ENCODE assay signal across 10 mouse cellular contexts in genomic region chr9:22135644-22136390, GRCm38 (mm10). TPM values are rescaled to one million over a fixed set of nuclear protein-coding genes. Genes with fewer than 3 reads are reported as not detected.
DNase-seq lines count a peak whose midpoint lies in the region; ATAC-seq lines count a peak whose summit lies in the region.
"Had no signal": no experiment of that assay in that cellular context is flagged by ENCODE, and none has a peak within 500 bp of the region (broad histone marks: within the 10 kb centered on the region; RNA-seq: fewer than 3 reads in every experiment).

Gene Acp5 (minus strand): TSS chr9:22135711.

- no peaks in the 10 kb centered on the region for H3K36me3 ChIP-seq in forebrain, embryonic 10.5 days (replicated peaks)
- H3K36me3 ChIP-seq in forebrain, embryonic 16.5 days (ENCODE audit: control insufficient read depth, insufficient read depth): no peaks in the 10 kb centered on the region
- H3K36me3 ChIP-seq in liver, embryonic 13.5 days: peaks cover 17% of the 10 kb centered on the region

- 80% methylated on average over 7 of the region's 7 CpGs for WGBS in forebrain, embryonic 10.5 days
- WGBS in forebrain, embryonic 16.5 days: 76% methylated on average over 7 of the region's 7 CpGs
- WGBS in liver, embryonic 13.5 days (ENCODE audit: insufficient replicate concordance): 21% methylated on average over 7 of the region's 7 CpGs

- no peaks in the 10 kb centered on the region for H3K9me3 ChIP-seq in forebrain, embryonic 10.5 days
- H3K9me3 ChIP-seq in forebrain, embryonic 16.5 days (ENCODE audit: control insufficient read depth, low read length): no peaks in the 10 kb centered on the region
- no peaks in the 10 kb centered on the region for H3K9me3 ChIP-seq in liver, embryonic 13.5 days (replicated peaks)

- no peak for DNase-seq in forebrain, embryonic 10.5 days (ENCODE audit: extremely low spot score, low spot score)
- peak; percentile 84 for DNase-seq in CD4-positive helper T cell, adult 2 months (ENCODE audit: low read depth, low spot score)
- DNase-seq in c-Kit-positive CD71-positive TER-119-positive erythroid progenitor cells, embryonic 14.5 days (ENCODE audit: low spot score): peak; percentile 87
- peak; percentile 87 for DNase-seq in liver, embryonic 13.5 days
- no peak for DNase-seq in frontal cortex, postnatal 36 days (ENCODE audit: low spot score in 2 of 2)
- no peak for DNase-seq in frontal cortex, postnatal 14 days (ENCODE audit: low spot score in 2 of 2)
- DNase-seq in heart, adult 9 months (ENCODE audit: low spot score in 2 of 2): no peak
- DNase-seq: cerebellum, adult 2 months had no signal

- H3K4me1 ChIP-seq in forebrain, embryonic 10.5 days: peaks cover 28% of the 10 kb centered on the region
- H3K4me1 ChIP-seq in forebrain, embryonic 16.5 days (replicated peaks; ENCODE audit: control insufficient read depth, insufficient read depth, low read length): peaks cover 5% of the 10 kb centered on the region; the same call in 1 of the 2 replicates
- H3K4me1 ChIP-seq in liver, embryonic 13.5 days (replicated peaks): peaks cover 74% of the 10 kb centered on the region

- H3K4me3 ChIP-seq in forebrain, embryonic 10.5 days: peak within 1 kb of the TSS; percentile 23
- no peak within 1 kb of the TSS for H3K4me3 ChIP-seq in forebrain, embryonic 16.5 days (replicated peaks; ENCODE audit: low read length)
- H3K4me3 ChIP-seq in liver, embryonic 13.5 days (replicated peaks): peak within 1 kb of the TSS; percentile 75
- H3K4me3 ChIP-seq: myocyte had no signal

- H3K4me2 ChIP-seq in forebrain, embryonic 16.5 days (ENCODE audit: low read length): no peak within 1 kb of the TSS
- H3K4me2 ChIP-seq in liver, embryonic 13.5 days: peak within 1 kb of the TSS; percentile 99

- H3K9ac ChIP-seq in forebrain, embryonic 16.5 days (replicated peaks; ENCODE audit: low read depth, low read length): no peak within 1 kb of the TSS
- H3K9ac ChIP-seq in liver, embryonic 13.5 days: peak within 1 kb of the TSS; percentile 91

- ATAC-seq in forebrain, embryonic 16.5 days: no peak
- peak; percentile 84 for ATAC-seq in liver, embryonic 13.5 days (ENCODE audit: low read depth)

- H3K27ac ChIP-seq in forebrain, embryonic 10.5 days: peak within 1 kb of the TSS; percentile 56
- no peak within 1 kb of the TSS for H3K27ac ChIP-seq in forebrain, embryonic 16.5 days (ENCODE audit: low read length)
- peak within 1 kb of the TSS; percentile 96 for H3K27ac ChIP-seq in liver, embryonic 13.5 days

- peaks cover 57% of the 10 kb centered on the region for H3K27me3 ChIP-seq in forebrain, embryonic 10.5 days (ENCODE audit: poor library complexity, severe bottlenecking)
- H3K27me3 ChIP-seq in forebrain, embryonic 16.5 days (replicated peaks; ENCODE audit: control insufficient read depth, insufficient read depth, low read length): peaks cover 11% of the 10 kb centered on the region
- H3K27me3 ChIP-seq in liver, embryonic 13.5 days: no peaks in the 10 kb centered on the region

RNA-seq across cellular contexts. Expression of gene Acp5, which starts in this region (rescaled TPM):
- 19.2 and 26.1 TPM in 2 replicates for polyA plus RNA-seq in forebrain, embryonic 10.5 days (2016; fragmentation: Nextera tagmentation; extraction: Ambion mirVana)
- polyA plus RNA-seq in forebrain, embryonic 16.5 days (2015; fragmentation: Nextera tagmentation; extraction: Ambion mirVana): 0.42 TPM in 1 of 2 replicates, not detected in the other
- polyA plus RNA-seq in liver, embryonic 13.5 days (2015; fragmentation: Nextera tagmentation; extraction: Ambion mirVana): 184 and 187 TPM in 2 replicates

Comparison
In these comparisons a context has a peak if more than half of its experiments do, and no peak if none do; other contexts are left out.
1. RNA of gene Acp5 (polyA plus RNA-seq): 184 to 187 TPM in liver, embryonic 13.5 days and 19.2 to 26.1 TPM in forebrain, embryonic 10.5 days; 0.42 TPM in forebrain, embryonic 16.5 days; every median in the first group is over 10 times any median in the second.
2. DNase-seq: peak in CD4-positive helper T cell, adult 2 months (single experiment), c-Kit-positive CD71-positive TER-119-positive erythroid progenitor cells, embryonic 14.5 days (single experiment) and liver, embryonic 13.5 days (single experiment); none in forebrain, embryonic 10.5 days (single experiment), frontal cortex, postnatal 36 days (0 of 2), frontal cortex, postnatal 14 days (0 of 2) and heart, adult 9 months (0 of 2).